Mouse (Mus musculus) forebrain, embryonic 11.5 days (tissue): ENCODE measurements around the gene Gnaq. TPM values are rescaled to one million over a fixed set of nuclear protein-coding genes. Genes with fewer than 3 reads are reported as not detected.

Source experiments
- ATAC-seq: fragments of 200-750 bp; cut with Nextera tagmentation; replicated peaks from 2 replicates; pipeline ENCODE4 v1.8.0; 2017; ENCODE audit warnings: moderate TSS enrichment; ENCODE audit not compliant: low FRiP score
- DNase-seq: peaks from one replicate; pipeline ENCODE4 v3.0.0-alpha.2; 2017; ENCODE audit warnings: low spot score
- H3K27ac ChIP-seq: fragments of 300-500 bp; sonication (generic); 2 replicates; pipeline ENCODE4 v1.5.1; 2014; ENCODE audit warnings: low read depth, low read length
- H3K27me3 ChIP-seq: fragments of 300-500 bp; sonication (generic); 2 replicates; pipeline ENCODE4 v1.6.1; 2014; ENCODE audit warnings: mild to moderate bottlenecking, low read length, mixed read lengths; ENCODE audit not compliant: control insufficient read depth, insufficient read depth
- H3K36me3 ChIP-seq: fragments of 300-500 bp; sonication (generic); 2 replicates; pipeline ENCODE4 v1.6.1; 2014; ENCODE audit warnings: mild to moderate bottlenecking, low read length, moderate library complexity, mixed read lengths; ENCODE audit not compliant: control insufficient read depth, insufficient read depth
- H3K4me1 ChIP-seq: fragments of 300-500 bp; sonication (generic); replicated peaks from 2 replicates; pipeline ENCODE4 v1.6.1; 2014; ENCODE audit warnings: low read length, mixed read lengths; ENCODE audit not compliant: control insufficient read depth, insufficient read depth
- H3K4me2 ChIP-seq: fragments of 300-500 bp; sonication (generic); 2 replicates; pipeline ENCODE4 v1.6.1; 2014; ENCODE audit warnings: low read depth, mild to moderate bottlenecking, low read length, moderate library complexity, mixed read lengths; ENCODE audit not compliant: severe bottlenecking
- H3K4me3 ChIP-seq: fragments of 300-500 bp; sonication (generic); 2 replicates; pipeline ENCODE4 v1.5.1; 2014; ENCODE audit warnings: low read depth, low read length
- H3K9ac ChIP-seq: fragments of 300-500 bp; sonication (generic); 2 replicates; pipeline ENCODE4 v1.6.1; 2014; ENCODE audit warnings: low read length
- H3K9me3 ChIP-seq: fragments of 300-500 bp; sonication (generic); 2 replicates; pipeline ENCODE4 v1.6.1; 2016; ENCODE audit warnings: low read length, mixed read lengths; ENCODE audit not compliant: control insufficient read depth
- WGBS: fragments of 180-500 bp; shearing (Covaris S2); extraction: QIAGEN DNeasy Blood & Tissue Kit; methylation state at CpG from one replicate; pipeline ENCODE4 v1.1.7; 2014; 5-methylcytosine and 5-hydroxymethylcytosine counted together
- polyA plus RNA-seq: library from polyadenylated mRNA; unstranded; fragments of >200 nt; fragmentation: Nextera tagmentation; extraction: Ambion mirVana; gene quantifications from 2 replicates; pipeline ENCODE4 v1.2.1, GENCODE M21; 2014

Gnaq gene
- polyA plus RNA-seq, 1 experiment from 2014 or later, result 19.7 TPM

DNA sequence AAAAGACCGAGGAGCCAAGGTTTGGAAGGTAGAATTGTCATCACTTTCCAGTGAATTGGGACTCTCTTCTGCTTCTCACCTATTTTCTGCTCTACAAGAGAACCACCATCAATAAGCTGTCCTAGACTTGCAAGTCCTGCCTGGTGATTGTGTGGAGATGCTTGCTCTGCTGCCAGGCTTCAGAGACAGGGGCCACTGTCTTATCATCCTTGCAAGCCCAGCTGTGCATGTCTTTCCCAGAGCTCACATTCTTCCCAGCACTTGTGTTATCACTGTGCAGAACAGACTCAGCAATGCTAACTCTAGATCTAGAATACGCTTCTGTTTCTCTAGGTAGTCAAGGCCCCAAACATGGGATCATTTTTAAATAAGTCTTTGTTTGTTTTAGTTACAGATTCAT, 116.4 kb downstream of the Gnaq start:
- DNase-seq (no peak), ATAC-seq (no peak)
- Histone ChIP-seq H3K27me3 (no peaks in the 10 kb centered on the region), H3K4me1 (peaks cover 7% of the 10 kb centered on the region; the same call in 1 of the 2 replicates), H3K27ac (no peak overlapping the region), H3K36me3 (no peaks in the 10 kb centered on the region), H3K4me3 (no peak overlapping the region), H3K4me2 (no peak overlapping the region), H3K9me3 (no peaks in the 10 kb centered on the region), H3K9ac (no peak overlapping the region)
- WGBS, result 95% methylated on average over 2 of the region's 2 CpGs

DNA sequence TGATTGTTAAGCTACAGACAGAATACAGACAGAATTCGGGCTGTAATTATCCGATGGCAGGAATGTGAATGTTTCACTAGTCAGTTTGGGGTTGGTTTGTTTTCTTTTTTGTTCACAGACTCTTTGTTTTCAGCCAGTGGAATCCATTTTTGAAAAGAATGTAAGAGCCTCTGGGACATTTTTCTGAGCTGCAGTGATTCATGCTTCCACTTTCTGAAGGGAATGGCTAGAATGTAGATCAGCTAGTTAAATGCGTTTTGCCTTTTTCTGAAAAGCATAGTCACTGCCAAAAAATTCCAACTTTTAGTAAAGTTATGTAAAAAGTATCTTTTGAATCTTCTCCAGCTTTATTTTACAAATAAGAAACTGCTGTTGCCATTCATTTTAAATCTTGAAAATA, 118.3 kb downstream of the Gnaq start:
- Histone ChIP-seq H3K9me3 (no peaks in the 10 kb centered on the region), H3K27me3 (no peaks in the 10 kb centered on the region), H3K27ac (0 out of 2 replicates have a peak overlapping the region, but pooled peaks have one; percentile 46), H3K4me2 (peak overlapping the region; percentile 3; the same call in 1 of the 2 replicates), H3K36me3 (no peaks in the 10 kb centered on the region), H3K4me1 (peaks cover 7% of the 10 kb centered on the region; the same call in 1 of the 2 replicates), H3K9ac (peak overlapping the region; percentile 27; the same call in 1 of the 2 replicates), H3K4me3 (no peak overlapping the region)
- ATAC-seq, result no peak
- WGBS, result 33% methylated on average over 3 of the region's 3 CpGs
- DNase-seq, result no peak

DNA sequence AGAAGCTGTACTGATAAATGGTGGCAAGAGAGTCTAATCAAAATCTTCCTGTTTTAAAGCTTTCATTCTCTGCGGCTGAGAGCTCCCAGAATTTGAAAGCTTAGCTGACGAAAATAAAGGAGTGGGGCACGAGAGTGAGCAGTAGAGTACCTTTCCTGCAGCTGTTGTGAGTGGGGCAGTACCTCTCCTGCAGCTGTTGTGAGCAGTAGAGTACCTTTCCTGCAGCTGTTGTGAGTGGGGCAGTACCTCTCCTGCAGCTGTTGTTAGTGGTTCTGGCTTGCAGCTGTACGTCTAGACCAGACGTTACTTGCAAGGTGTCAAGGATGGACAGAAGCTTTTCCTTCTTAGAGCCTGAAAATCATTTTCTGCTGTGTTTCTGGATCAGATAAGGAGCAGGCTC, 119.2 kb downstream of the Gnaq start:
- WGBS, result 61% methylated on average over 5 of the region's 5 CpGs
- DNase-seq (no peak), ATAC-seq (no peak)
- Histone ChIP-seq H3K4me1 (peaks cover 7% of the 10 kb centered on the region; the same call in 1 of the 2 replicates), H3K27me3 (no peaks in the 10 kb centered on the region), H3K36me3 (no peaks in the 10 kb centered on the region), H3K9me3 (no peaks in the 10 kb centered on the region), H3K4me2 (no peak overlapping the region), H3K27ac (no peak overlapping the region), H3K4me3 (no peak overlapping the region), H3K9ac (no peak overlapping the region)

DNA sequence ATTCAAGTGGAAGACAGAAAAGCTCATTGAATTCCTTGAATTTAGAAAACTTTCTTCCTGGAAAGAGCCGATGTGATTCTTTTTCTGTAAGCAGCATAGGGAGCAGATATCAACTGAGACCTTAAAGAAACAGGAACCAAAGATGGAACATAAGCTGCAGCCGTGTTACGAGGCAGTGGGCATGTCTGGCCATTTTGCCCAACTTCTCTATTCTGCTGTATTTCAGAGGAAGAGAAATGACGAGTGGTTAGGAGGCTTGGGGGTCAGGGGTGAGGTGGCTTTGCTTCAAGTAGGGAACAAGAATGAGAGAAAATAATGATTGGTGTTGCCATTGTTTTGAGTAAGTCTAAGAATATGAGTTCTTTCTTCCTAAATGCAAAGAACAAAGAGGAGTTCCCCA, 120.1 kb downstream of the Gnaq start:
- ATAC-seq, result no peak

DNA sequence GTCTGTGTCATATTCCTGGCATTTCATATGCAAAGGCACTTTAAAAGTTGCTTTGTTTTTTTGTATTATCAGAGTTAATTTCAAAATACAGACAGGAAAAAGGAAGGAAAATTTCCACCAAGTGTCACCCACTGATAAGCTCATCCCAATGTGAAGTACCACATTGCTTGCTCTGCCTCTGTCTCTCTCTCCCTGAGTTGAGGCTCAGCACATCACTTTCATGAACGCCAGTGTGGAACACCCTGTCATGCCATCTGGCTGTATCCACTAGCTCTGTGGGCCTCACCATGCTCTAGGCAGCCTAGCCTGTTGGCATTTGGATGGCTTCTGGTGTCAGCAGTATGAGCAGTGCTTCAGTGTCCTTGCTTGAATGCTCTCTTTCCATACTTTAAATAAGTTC, 122.2 kb downstream of the Gnaq start:
- H3K4me1 ChIP-seq, result peaks cover 7% of the 10 kb centered on the region; the same call in 1 of the 2 replicates
- no peaks in the 10 kb centered on the region for H3K9me3 ChIP-seq
- 78% methylated on average over 1 of the region's 1 CpGs for WGBS
- DNase-seq, result no peak
- H3K27ac ChIP-seq, result no peak overlapping the region
- no peak for ATAC-seq
- H3K4me2 ChIP-seq, result no peak overlapping the region
- H3K4me3 ChIP-seq, result no peak overlapping the region
- no peaks in the 10 kb centered on the region for H3K36me3 ChIP-seq
- H3K9ac ChIP-seq, result no peak overlapping the region
- no peaks in the 10 kb centered on the region for H3K27me3 ChIP-seq

More for the DNA sequence above, 120.1 kb downstream of the Gnaq start:
- H3K27ac ChIP-seq, result no peak overlapping the region
- no peak overlapping the region for H3K9ac ChIP-seq
- H3K36me3 ChIP-seq, result no peaks in the 10 kb centered on the region
- H3K9me3 ChIP-seq, result no peaks in the 10 kb centered on the region
- no peak for DNase-seq
- no peak overlapping the region for H3K4me3 ChIP-seq
- H3K4me2 ChIP-seq, result no peak overlapping the region
- no peaks in the 10 kb centered on the region for H3K27me3 ChIP-seq
- peaks cover 7% of the 10 kb centered on the region; the same call in 1 of the 2 replicates for H3K4me1 ChIP-seq
- 63% methylated on average over 4 of the region's 4 CpGs for WGBS

DNA sequence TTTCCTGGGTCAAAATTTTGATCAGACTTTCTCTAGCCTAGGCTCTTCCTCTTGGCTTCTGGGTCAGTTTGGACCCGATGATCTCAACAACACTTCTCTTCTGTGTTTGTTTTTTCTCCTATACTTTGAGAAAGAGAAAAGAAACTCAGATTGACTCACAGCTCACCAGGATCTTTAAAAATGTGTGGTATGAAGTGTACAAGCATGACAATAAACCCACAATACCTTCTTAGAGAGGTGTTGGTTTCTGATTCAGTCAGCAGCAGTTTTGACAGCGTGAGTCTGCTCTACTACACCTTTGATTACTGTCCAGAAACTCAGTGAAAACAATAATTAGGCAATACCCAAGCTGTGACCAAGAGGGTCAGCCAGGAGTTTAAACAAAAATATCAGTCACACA, 122.7 kb downstream of the Gnaq start:
- ATAC-seq, result no peak
- no peak overlapping the region for H3K4me3 ChIP-seq
- 81% methylated on average over 2 of the region's 2 CpGs for WGBS
- H3K27me3 ChIP-seq, result no peaks in the 10 kb centered on the region
- no peaks in the 10 kb centered on the region for H3K36me3 ChIP-seq
- no peaks in the 10 kb centered on the region for H3K9me3 ChIP-seq
- H3K9ac ChIP-seq, result no peak overlapping the region
- peaks cover 7% of the 10 kb centered on the region; the same call in 1 of the 2 replicates for H3K4me1 ChIP-seq
- no peak overlapping the region for H3K4me2 ChIP-seq
- no peak overlapping the region for H3K27ac ChIP-seq
- DNase-seq, result no peak

DNA sequence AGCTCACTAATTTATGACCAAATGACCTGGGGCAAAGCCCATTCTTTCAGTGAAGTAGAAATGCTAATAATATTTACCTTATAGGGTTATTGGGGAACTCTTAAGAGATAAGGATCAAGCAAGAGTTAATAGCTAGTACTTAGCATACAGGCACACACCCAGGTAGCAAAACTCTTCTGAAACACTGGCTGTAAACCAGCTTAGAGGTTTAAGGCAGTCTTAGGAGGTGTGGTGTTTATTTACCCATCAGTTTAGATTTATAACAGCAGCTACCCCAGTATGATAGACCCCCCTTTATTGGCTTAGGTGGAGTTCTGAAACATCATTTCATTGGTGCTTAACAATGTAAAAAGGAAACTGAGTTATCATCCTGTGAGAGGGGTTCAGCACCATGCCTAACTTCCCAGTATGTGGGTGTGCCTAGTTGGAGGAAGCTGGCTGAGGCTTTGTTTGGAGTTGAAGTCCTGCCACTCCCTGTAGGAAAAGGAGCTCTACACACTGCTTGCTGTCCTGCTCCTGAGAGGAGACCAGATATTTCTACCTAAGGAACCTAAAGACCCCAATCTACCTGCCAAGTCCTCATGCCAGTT, 126.2 kb downstream of the Gnaq start:
- Histone ChIP-seq H3K27me3 (no peaks in the 10 kb centered on the region), H3K9ac (no peak overlapping the region), H3K27ac (no peak overlapping the region), H3K4me3 (no peak overlapping the region), H3K4me1 (no peaks in the 10 kb centered on the region), H3K4me2 (no peak overlapping the region), H3K9me3 (no peaks in the 10 kb centered on the region), H3K36me3 (no peaks in the 10 kb centered on the region)
- no peak for DNase-seq
- ATAC-seq, result no peak

DNA sequence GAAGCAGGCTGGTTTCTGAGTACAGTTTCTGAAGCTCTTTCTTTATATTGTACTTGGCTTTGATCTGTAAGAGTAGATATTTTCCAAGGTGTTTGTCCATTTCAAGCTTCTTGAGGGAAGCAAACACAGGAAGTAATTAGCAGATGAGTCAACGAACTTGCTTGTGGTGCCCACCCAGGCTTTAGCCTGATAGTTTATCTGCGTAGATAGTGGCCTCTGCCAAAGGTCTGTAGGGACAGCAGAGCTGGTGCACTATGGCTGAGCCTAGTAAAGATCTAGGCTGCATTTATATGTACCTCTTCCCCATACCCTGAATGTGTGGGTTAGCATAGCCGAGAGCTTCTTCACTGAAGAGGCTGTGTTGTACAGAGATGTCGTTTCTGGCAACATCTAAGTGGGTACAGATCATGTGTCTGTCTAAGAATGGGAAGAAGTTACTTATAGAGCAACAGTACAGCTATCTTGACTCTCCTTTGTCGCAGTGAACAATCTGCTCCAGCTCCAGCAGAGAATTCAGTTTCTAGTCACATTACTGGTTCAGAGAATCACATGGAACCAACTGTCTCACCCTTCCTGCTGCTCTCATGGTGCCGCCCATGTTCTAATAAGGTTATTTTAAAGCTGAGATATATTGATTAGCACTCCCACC, 127.3 kb downstream of the Gnaq start:
- H3K27ac ChIP-seq, result no peak overlapping the region
- no peak overlapping the region for H3K4me3 ChIP-seq
- H3K4me1 ChIP-seq, result no peaks in the 10 kb centered on the region
- no peak overlapping the region for H3K4me2 ChIP-seq
- H3K9me3 ChIP-seq, result no peaks in the 10 kb centered on the region
- ATAC-seq, result no peak
- no peaks in the 10 kb centered on the region for H3K27me3 ChIP-seq
- no peak for DNase-seq
- H3K36me3 ChIP-seq, result no peaks in the 10 kb centered on the region
- 87% methylated on average over 6 of the region's 6 CpGs for WGBS
- H3K9ac ChIP-seq, result no peak overlapping the region

DNA sequence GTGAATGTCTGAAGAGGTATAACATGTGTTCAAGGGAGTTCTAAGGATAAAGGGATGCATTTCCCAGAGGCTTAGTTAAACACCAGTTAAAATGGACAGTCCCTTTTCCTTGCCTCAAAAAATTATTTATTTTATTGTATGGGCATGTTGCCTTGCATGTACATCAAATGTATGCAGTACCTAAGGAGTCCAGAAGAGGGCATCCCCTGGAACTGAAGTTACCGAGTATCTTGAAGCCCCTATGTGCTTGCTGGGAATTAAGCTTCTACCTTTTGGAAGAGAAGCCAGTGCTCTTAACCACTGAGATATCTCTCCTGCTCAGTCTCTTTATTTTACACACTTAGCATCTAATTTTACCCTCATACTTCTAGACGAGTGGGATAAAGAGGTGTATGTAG, 127.8 kb downstream of the Gnaq start:
- H3K27me3 ChIP-seq, result no peaks in the 10 kb centered on the region
- DNase-seq (no peak), ATAC-seq (no peak)
- no peak overlapping the region for H3K4me2 ChIP-seq
- H3K9ac ChIP-seq, result no peak overlapping the region
- H3K36me3 ChIP-seq, result no peaks in the 10 kb centered on the region
- H3K9me3 ChIP-seq, result no peaks in the 10 kb centered on the region
- H3K4me3 ChIP-seq, result no peak overlapping the region
- H3K4me1 ChIP-seq, result no peaks in the 10 kb centered on the region
- H3K27ac ChIP-seq, result no peak overlapping the region
- 75% methylated on average over 2 of the region's 2 CpGs for WGBS
